ENCODE assay signal across 8 mouse cellular contexts in genomic region chr6:127454344-127454707, GRCm38 (mm10). TPM values are rescaled to one million over a fixed set of nuclear protein-coding genes. Genes with fewer than 3 reads are reported as not detected.
DNase-seq lines count a peak whose midpoint lies in the region; ATAC-seq lines count a peak whose summit lies in the region.

No protein-coding gene starts in this region.

- H3K9me3 ChIP-seq in kidney, embryonic 15.5 days (replicated peaks) = no peaks in the 10 kb centered on the region
- no peaks in the 10 kb centered on the region for H3K9me3 ChIP-seq in hindbrain, embryonic 13.5 days
- no peaks in the 10 kb centered on the region for H3K9me3 ChIP-seq in midbrain, embryonic 12.5 days

- H3K4me2 ChIP-seq in kidney, embryonic 15.5 days = peak overlapping the region; percentile 64
- peak overlapping the region; percentile 60 for H3K4me2 ChIP-seq in hindbrain, embryonic 13.5 days
- peak overlapping the region; percentile 59 for H3K4me2 ChIP-seq in midbrain, embryonic 12.5 days (replicated peaks)

- no peaks in the 10 kb centered on the region for H3K36me3 ChIP-seq in kidney, embryonic 15.5 days
- no peaks in the 10 kb centered on the region for H3K36me3 ChIP-seq in hindbrain, embryonic 13.5 days
- no peaks in the 10 kb centered on the region for H3K36me3 ChIP-seq in midbrain, embryonic 12.5 days

- WGBS in kidney, embryonic 15.5 days = 42% methylated on average over 10 of the region's 10 CpGs
- WGBS in hindbrain, embryonic 13.5 days = 40% methylated on average over 10 of the region's 10 CpGs
- 45% methylated on average over 10 of the region's 10 CpGs for WGBS in midbrain, embryonic 12.5 days

- ATAC-seq in kidney, embryonic 15.5 days (replicated peaks; ENCODE audit: low FRiP score) = no peak
- ATAC-seq in hindbrain, embryonic 13.5 days (ENCODE audit: low FRiP score) = no peak
- ATAC-seq in midbrain, embryonic 12.5 days (ENCODE audit: low FRiP score, low read depth) = no peak
- ATAC-seq in monocyte, adult 5-6 weeks (replicated peaks; ENCODE audit: insufficient number of reproducible peaks, low FRiP score, low TSS enrichment, poor library complexity, severe bottlenecking) = no peak

- DNase-seq in kidney, adult 11 months = no peak
- DNase-seq in left cerebral cortex, adult 18-20 months (ENCODE audit: low spot score in 2 of 2) = no peak
- no peak for DNase-seq in kidney, postnatal 4 days

- peak overlapping the region; percentile 62 for H3K4me3 ChIP-seq in kidney, embryonic 15.5 days (replicated peaks)
- H3K4me3 ChIP-seq in brown adipose tissue, adult 24 weeks (ENCODE audit: insufficient read depth, low read depth, low read length) = peak overlapping the region; percentile 95
- H3K4me3 ChIP-seq in hindbrain, embryonic 13.5 days = peak overlapping the region; percentile 63
- H3K4me3 ChIP-seq in midbrain, embryonic 12.5 days = peak overlapping the region; percentile 57

- H3K4me1 ChIP-seq in kidney, embryonic 15.5 days = peaks cover 12% of the 10 kb centered on the region; the same call in 1 of the 2 replicates
- no peaks in the 10 kb centered on the region for H3K4me1 ChIP-seq in brown adipose tissue, adult 24 weeks (ENCODE audit: control insufficient read depth, insufficient read depth, insufficient read length, low read length)
- H3K4me1 ChIP-seq in hindbrain, embryonic 13.5 days (replicated peaks) = peaks cover 30% of the 10 kb centered on the region
- peaks cover 24% of the 10 kb centered on the region for H3K4me1 ChIP-seq in midbrain, embryonic 12.5 days

- peaks cover 11% of the 10 kb centered on the region for H3K27me3 ChIP-seq in kidney, embryonic 15.5 days
- no peaks in the 10 kb centered on the region for H3K27me3 ChIP-seq in hindbrain, embryonic 13.5 days
- no peaks in the 10 kb centered on the region for H3K27me3 ChIP-seq in midbrain, embryonic 12.5 days

- peak overlapping the region; percentile 51 for H3K9ac ChIP-seq in kidney, embryonic 15.5 days
- H3K9ac ChIP-seq in hindbrain, embryonic 13.5 days = peak overlapping the region; percentile 81
- H3K9ac ChIP-seq in midbrain, embryonic 12.5 days (replicated peaks) = peak overlapping the region; percentile 71

- H3K27ac ChIP-seq in kidney, embryonic 15.5 days = peak overlapping the region; percentile 84; the same call in 1 of the 2 replicates
- H3K27ac ChIP-seq in brown adipose tissue, adult 24 weeks (replicated peaks; ENCODE audit: low read depth, low read length) = no peak overlapping the region
- H3K27ac ChIP-seq in hindbrain, embryonic 13.5 days = peak overlapping the region; percentile 96; the same call in 1 of the 2 replicates
- H3K27ac ChIP-seq in midbrain, embryonic 12.5 days (replicated peaks) = peak overlapping the region; percentile 97; the same call in 1 of the 2 replicates

RNA-seq across cellular contexts. Expression of gene Parp11, which starts 7.7 kb away (rescaled TPM):
- polyA plus RNA-seq in kidney, embryonic 15.5 days (2015; fragmentation: Nextera tagmentation; extraction: Ambion mirVana) = 23.9 and 28.4 TPM in 2 replicates
- polyA plus RNA-seq in brown adipose tissue, adult 24 weeks (2012; ENCODE audit: insufficient read depth, insufficient read length, missing spikeins) = 3.4 and 8.6 TPM in 2 replicates
- polyA plus RNA-seq in hindbrain, embryonic 13.5 days (2015; fragmentation: Nextera tagmentation; extraction: Ambion mirVana) = 80.6 and 82.1 TPM in 2 replicates
- polyA plus RNA-seq in midbrain, embryonic 12.5 days (2016; fragmentation: Nextera tagmentation; extraction: Ambion mirVana) = 71.8 and 72.0 TPM in 2 replicates
- total RNA-seq in left cerebral cortex, adult 18-20 months (2021) = 10 to 100 TPM; 35.6 to 36.7 TPM
- total RNA-seq in monocyte, adult 5-6 weeks (2017) = 16.5 to 49.2 TPM (median 31.2 TPM) in 3 replicates
